Mouse (Mus musculus) C2C12 (cell line): Measurements from ENCODE around the gene Zfyve28. TPM values are rescaled to one million over a fixed set of nuclear protein-coding genes. Genes with fewer than 3 reads are reported as not detected.

Source experiments
- H3K27me3 ChIP-seq: one replicate; pipeline ENCODE4 v1.6.1; 2011; ENCODE audit not compliant: control insufficient read depth, insufficient read depth, insufficient read length
- H3K36me3 ChIP-seq: one replicate; pipeline ENCODE4 v1.6.1; 2011; ENCODE audit not compliant: control insufficient read depth, insufficient read depth
- H3K4me3 ChIP-seq: one replicate; pipeline ENCODE4 v1.5.1; 2011; ENCODE audit warnings: mild to moderate bottlenecking, control low read depth; ENCODE audit not compliant: poor library complexity, insufficient read depth, severe bottlenecking
- H3K79me2 ChIP-seq: one replicate; pipeline ENCODE4 v1.6.1; 2011; ENCODE audit not compliant: control insufficient read depth, insufficient read depth
- H3K79me3 ChIP-seq: one replicate; pipeline ENCODE4 v1.6.1; 2011; ENCODE audit warnings: low read depth, control low read depth
- H3ac ChIP-seq: one replicate; pipeline ENCODE3; 2011; ENCODE audit warnings: low read depth; ENCODE audit not compliant: control insufficient read depth, insufficient read length
- CEBPB ChIP-seq: IDR thresholded peaks from one replicate; pipeline ENCODE4 v1.6.1; 2011; ENCODE audit warnings: low read depth, mild to moderate bottlenecking, control low read depth, moderate library complexity
- CTCF ChIP-seq: IDR thresholded peaks from one replicate; pipeline ENCODE4 v1.5.1; 2011; ENCODE audit not compliant: control insufficient read depth, insufficient read depth, insufficient read length
- FOSL1 ChIP-seq: IDR thresholded peaks from one replicate; pipeline ENCODE4 v1.8.0; 2011; ENCODE audit warnings: mild to moderate bottlenecking, low read length; ENCODE audit not compliant: poor library complexity, insufficient read depth, severe bottlenecking
- MAX ChIP-seq: IDR thresholded peaks from one replicate; pipeline ENCODE4 v1.6.1; 2011; ENCODE audit warnings: mild to moderate bottlenecking, control low read depth
- MYOD1 ChIP-seq: IDR thresholded peaks from one replicate; pipeline ENCODE4 v1.6.1; 2011; ENCODE audit warnings: low read depth; ENCODE audit not compliant: control insufficient read depth, insufficient read length
- MYOG ChIP-seq: IDR thresholded peaks from one replicate; pipeline ENCODE4 v1.6.1; 2011; ENCODE audit not compliant: control insufficient read depth, insufficient read length; ENCODE audit errors: extremely low read depth
- USF1 ChIP-seq: IDR thresholded peaks from one replicate; pipeline ENCODE4 v1.6.1; 2011; ENCODE audit warnings: low read depth, mild to moderate bottlenecking, control low read depth, moderate library complexity
- polyA plus RNA-seq: library from polyadenylated mRNA; unstranded; fragments of >200 nt; fragmentation: generic; extraction: Trizol; gene quantifications from one replicate; pipeline ENCODE4 v1.2.1, GENCODE M21; 2012; ENCODE audit warnings: missing spikeins

Gene Zfyve28
- polyA plus RNA-seq, 1 experiment = 0.09 TPM

- H3K4me3 ChIP-seq = no peak overlapping the region
- H3K27me3 ChIP-seq = peaks cover 68% of the 10 kb centered on the region
- no peak for TF ChIP-seq MAX
- TF ChIP-seq CTCF = no peak
- TF ChIP-seq MYOG = no peak
- TF ChIP-seq CEBPB = no peak
- no peak for TF ChIP-seq FOSL1
- no peak for TF ChIP-seq MYOD1
- TF ChIP-seq USF1 = no peak
Observed at GRCm38 (mm10) chr5:34309016-34309415, 20.8 kb upstream of the Zfyve28 start.

GRCm38 (mm10) chr5:34302377-34302776 is 14.1 kb upstream of the Zfyve28 start:
- Histone ChIP-seq H3K4me3 (no peak overlapping the region), H3K27me3 (peaks cover 92% of the 10 kb centered on the region), H3ac (no peak overlapping the region), H3K79me3 (no peaks in the 10 kb centered on the region), H3K79me2 (no peaks in the 10 kb centered on the region), H3K36me3 (no peaks in the 10 kb centered on the region)
- TF ChIP-seq MYOD1 (no peak), CTCF (no peak), FOSL1 (no peak), CEBPB (no peak), USF1 (no peak), MYOG (no peak), MAX (no peak)

More at GRCm38 (mm10) chr5:34309016-34309415, 20.8 kb upstream of the Zfyve28 start:
- H3K79me2 ChIP-seq = no peaks in the 10 kb centered on the region
- H3K36me3 ChIP-seq = no peaks in the 10 kb centered on the region
- no peak overlapping the region for H3ac ChIP-seq
- no peaks in the 10 kb centered on the region for H3K79me3 ChIP-seq

GRCm38 (mm10) chr5:34298937-34299535 is 10.8 kb upstream of the Zfyve28 start:
- no peak overlapping the region for H3ac ChIP-seq
- H3K79me3 ChIP-seq = no peaks in the 10 kb centered on the region
- H3K27me3 ChIP-seq = peaks cover 80% of the 10 kb centered on the region
- H3K79me2 ChIP-seq = no peaks in the 10 kb centered on the region
- TF ChIP-seq MYOG (no peak), CEBPB (no peak), USF1 (no peak), CTCF (no peak)
- no peak overlapping the region for H3K4me3 ChIP-seq
- H3K36me3 ChIP-seq = no peaks in the 10 kb centered on the region

- Histone ChIP-seq H3K27me3 (peaks cover 72% of the 10 kb centered on the region), H3K79me2 (no peaks in the 10 kb centered on the region), H3ac (no peak overlapping the region), H3K79me3 (no peaks in the 10 kb centered on the region), H3K36me3 (no peaks in the 10 kb centered on the region), H3K4me3 (no peak overlapping the region)
- TF ChIP-seq MYOG = no peak
- TF ChIP-seq MAX = no peak
- no peak for TF ChIP-seq FOSL1
- no peak for TF ChIP-seq USF1
- no peak for TF ChIP-seq MYOD1
- no peak for TF ChIP-seq CTCF
- TF ChIP-seq CEBPB = no peak
Observed at GRCm38 (mm10) chr5:34298061-34298460, 9.8 kb upstream of the Zfyve28 start.

GRCm38 (mm10) chr5:34295141-34295540 is 6.9 kb upstream of the Zfyve28 start:
- Histone ChIP-seq H3K79me3 (no peaks in the 10 kb centered on the region), H3K27me3 (peaks cover 58% of the 10 kb centered on the region), H3K79me2 (no peaks in the 10 kb centered on the region), H3ac (no peak overlapping the region), H3K4me3 (no peak overlapping the region), H3K36me3 (no peaks in the 10 kb centered on the region)
- no peak for TF ChIP-seq USF1
- no peak for TF ChIP-seq CTCF
- TF ChIP-seq MAX = no peak

GRCm38 (mm10) chr5:34294696-34295095 is 6.4 kb upstream of the Zfyve28 start:
- H3K4me3 ChIP-seq = no peak overlapping the region
- H3ac ChIP-seq = no peak overlapping the region
- no peaks in the 10 kb centered on the region for H3K36me3 ChIP-seq
- H3K79me3 ChIP-seq = no peaks in the 10 kb centered on the region
- TF ChIP-seq MYOD1 (no peak), CEBPB (no peak), MAX (no peak), MYOG (no peak), CTCF (no peak), USF1 (no peak), FOSL1 (no peak)
- H3K27me3 ChIP-seq = peaks cover 56% of the 10 kb centered on the region
- no peaks in the 10 kb centered on the region for H3K79me2 ChIP-seq
